In genomic region chr6:87043131-87043516, GRCm38 (mm10) we compare ENCODE assay signal across 8 mouse cellular contexts. TPM values are rescaled to one million over a fixed set of nuclear protein-coding genes. Genes with fewer than 3 reads are reported as not detected.
DNase-seq lines count a peak whose midpoint lies in the region; ATAC-seq and TF ChIP-seq lines count a peak whose summit lies in the region.

No protein-coding gene starts in this region.

- H3K36me3 ChIP-seq in hindbrain, postnatal 0 days (ENCODE audit: insufficient read depth, low read length) = no peaks in the 10 kb centered on the region
- H3K36me3 ChIP-seq in midbrain, postnatal 0 days (ENCODE audit: insufficient read depth, low read length) = no peaks in the 10 kb centered on the region

- TF ChIP-seq CTCF in layer of hippocampus, adult 2 months (conservative IDR thresholded peaks at IDR 0.05) = no peak
- no peak for TF ChIP-seq CTCF in cortical plate, adult 2 months (IDR thresholded peaks at IDR 0.05; ENCODE audit: extremely low read depth, insufficient read depth, low read length)
- no peak for TF ChIP-seq CTCF in hindbrain, postnatal 0 days (IDR thresholded peaks at IDR 0.05; ENCODE audit: low read depth)
- no peak for TF ChIP-seq CTCF in midbrain, postnatal 0 days (IDR thresholded peaks at IDR 0.05)

- H3K4me1 ChIP-seq in cortical plate, adult 2 months (ENCODE audit: control insufficient read depth, insufficient read depth, low read length) = peaks cover 7% of the 10 kb centered on the region; the same call in 1 of the 2 replicates
- peaks cover 7% of the 10 kb centered on the region; the same call in 1 of the 2 replicates for H3K4me1 ChIP-seq in hindbrain, postnatal 0 days (ENCODE audit: insufficient read depth, low read length)
- peaks cover 6% of the 10 kb centered on the region for H3K4me1 ChIP-seq in midbrain, postnatal 0 days (ENCODE audit: insufficient read depth, low read length)

- no peaks in the 10 kb centered on the region for H3K9me3 ChIP-seq in hindbrain, postnatal 0 days (ENCODE audit: low read length)
- H3K9me3 ChIP-seq in midbrain, postnatal 0 days (ENCODE audit: low read length) = no peaks in the 10 kb centered on the region

- H3K27me3 ChIP-seq in hindbrain, postnatal 0 days (ENCODE audit: insufficient read depth, low read length) = no peaks in the 10 kb centered on the region
- no peaks in the 10 kb centered on the region for H3K27me3 ChIP-seq in midbrain, postnatal 0 days (ENCODE audit: insufficient read depth, low read length)

- DNase-seq in layer of hippocampus, adult 2 months (ENCODE audit: low spot score in 2 of 2) = no peak
- DNase-seq in layer of hippocampus, adult 18-20 months (ENCODE audit: low spot score in 2 of 2) = no peak
- no peak for DNase-seq in hindbrain, postnatal 0 days (ENCODE audit: low spot score)
- peak; percentile 30 for DNase-seq in midbrain, postnatal 0 days (ENCODE audit: low spot score)
- DNase-seq in left cerebral cortex, postnatal 4 days = no peak
- no peak for DNase-seq in left cerebral cortex, adult 18-20 months (ENCODE audit: low spot score in 2 of 2)
- DNase-seq in thymus, adult 18-20 months = no peak

- intact Hi-C loops in left cerebral cortex, postnatal 4 days (cut with DNase I) = no loop called here

- WGBS in hindbrain, postnatal 0 days = 2% methylated on average over 9 of the region's 9 CpGs
- WGBS in midbrain, postnatal 0 days = 1% methylated on average over 9 of the region's 9 CpGs

- TF ChIP-seq POLR2A in cortical plate, adult 2 months (IDR thresholded peaks at IDR 0.05; ENCODE audit: extremely low read depth, insufficient read depth, low read length) = no peak

- ATAC-seq in hindbrain, postnatal 0 days = no peak; the same call in 1 of the 2 replicates
- peak; percentile 29; the same call in 1 of the 2 replicates for ATAC-seq in midbrain, postnatal 0 days (ENCODE audit: low FRiP score)

- H3K27ac ChIP-seq in layer of hippocampus, adult 2 months = peak overlapping the region; percentile 99
- H3K27ac ChIP-seq in cortical plate, adult 2 months (ENCODE audit: insufficient read depth, low read length) = peak overlapping the region; percentile 25; the same call in 1 of the 2 replicates
- H3K27ac ChIP-seq in hindbrain, postnatal 0 days = peak overlapping the region; percentile 97
- peak overlapping the region; percentile 95 for H3K27ac ChIP-seq in midbrain, postnatal 0 days (ENCODE audit: low read depth, low read length)

- peak overlapping the region; percentile 89 for H3K4me3 ChIP-seq in layer of hippocampus, adult 2 months
- H3K4me3 ChIP-seq in cortical plate, adult 2 months (ENCODE audit: insufficient read depth, low read length) = peak overlapping the region; percentile 59
- H3K4me3 ChIP-seq in hindbrain, postnatal 0 days (ENCODE audit: low read length) = peak overlapping the region; percentile 97
- peak overlapping the region; percentile 94 for H3K4me3 ChIP-seq in midbrain, postnatal 0 days (ENCODE audit: low read depth, low read length)

- H3K4me2 ChIP-seq in hindbrain, postnatal 0 days (ENCODE audit: low read depth, low read length) = peak overlapping the region; percentile 82
- H3K4me2 ChIP-seq in midbrain, postnatal 0 days (ENCODE audit: low read depth, low read length, poor library complexity, severe bottlenecking) = peak overlapping the region; percentile 82

- H3K9ac ChIP-seq in hindbrain, postnatal 0 days (replicated peaks; ENCODE audit: low read length) = peak overlapping the region; percentile 87
- peak overlapping the region; percentile 92 for H3K9ac ChIP-seq in midbrain, postnatal 0 days (replicated peaks; ENCODE audit: low read length, poor library complexity, severe bottlenecking)

RNA-seq across cellular contexts. Expression of gene Gfpt1, which starts 0.5 kb away (rescaled TPM):
- total RNA-seq in layer of hippocampus, adult 2 months (2021) = 10 to 100 TPM; 48.5 to 49.7 TPM
- 10 to 100 TPM; 48.6 to 52.0 TPM for total RNA-seq in layer of hippocampus, adult 18-20 months (2021)
- 25.1 and 25.4 TPM in 2 replicates for polyA plus RNA-seq in cortical plate, adult 2 months (2012; rRNA removed)
- total RNA-seq in hindbrain, postnatal 0 days (2014; rRNA removed) = 32.9 and 34.5 TPM in 2 replicates
- 17.4 and 17.7 TPM in 2 replicates for polyA plus RNA-seq in hindbrain, postnatal 0 days (2015; fragmentation: Nextera tagmentation; extraction: Ambion mirVana)
- 43.7 and 62.3 TPM in 2 replicates for total RNA-seq in midbrain, postnatal 0 days (2014; rRNA removed)
- polyA plus RNA-seq in midbrain, postnatal 0 days (2015; fragmentation: Nextera tagmentation; extraction: Ambion mirVana) = 19.3 and 21.4 TPM in 2 replicates
- 10 to 100 TPM; 89.1 to 91.0 TPM for total RNA-seq in left cerebral cortex, postnatal 4 days (2021)
- 10 to 100 TPM; 53.1 to 57.6 TPM for total RNA-seq in left cerebral cortex, adult 18-20 months (2021)

RNA-seq across cellular contexts. Expression of gene Nfu1, which starts 34.1 kb away (rescaled TPM):
- total RNA-seq in layer of hippocampus, adult 2 months (2021) = 10 to 100 TPM; 57.3 to 60.5 TPM
- total RNA-seq in layer of hippocampus, adult 18-20 months (2021) = 10 to 100 TPM; 58.4 to 61.1 TPM
- polyA plus RNA-seq in cortical plate, adult 2 months (2012; rRNA removed) = 116 and 125 TPM in 2 replicates
- 187 and 338 TPM in 2 replicates for total RNA-seq in hindbrain, postnatal 0 days (2014; rRNA removed)
- polyA plus RNA-seq in hindbrain, postnatal 0 days (2015; fragmentation: Nextera tagmentation; extraction: Ambion mirVana) = 166 and 167 TPM in 2 replicates
- total RNA-seq in midbrain, postnatal 0 days (2014; rRNA removed) = 395 and 506 TPM in 2 replicates
- polyA plus RNA-seq in midbrain, postnatal 0 days (2015; fragmentation: Nextera tagmentation; extraction: Ambion mirVana) = 163 and 175 TPM in 2 replicates
- 10 to 100 TPM; 61.7 to 61.8 TPM for total RNA-seq in left cerebral cortex, postnatal 4 days (2021)
- total RNA-seq in left cerebral cortex, adult 18-20 months (2021) = 10 to 100 TPM; 56.8 to 63.7 TPM

Comparison
In these comparisons a context has a peak if more than half of its experiments do, and no peak if none do; other contexts are left out.
1. H3K27ac ChIP-seq: peak in every context shown above with its lines; median percentile 99 in layer of hippocampus, adult 2 months; 97 in hindbrain, postnatal 0 days; 95 in midbrain, postnatal 0 days; 25 in cortical plate, adult 2 months.